Mouse (Mus musculus) spleen, adult 18-20 months (tissue): ENCODE measurements at regions not wholly inside any gene's neighbourhood (a gene's known extent, or its start where the extent isn't known, plus 50 kb on each side); places are given as distances from the start of the nearest gene placed in this dataset.
A peak's percentile ranks its signal among the peaks of the same experiment; 100 is the strongest.

ENCODE experiments used
- DNase-seq, 2 experiments: peaks; one replicate each; pipeline ENCODE4 v3.0.0; 2022; ENCODE audit warnings: mixed read lengths in 2 of 2

DNA sequence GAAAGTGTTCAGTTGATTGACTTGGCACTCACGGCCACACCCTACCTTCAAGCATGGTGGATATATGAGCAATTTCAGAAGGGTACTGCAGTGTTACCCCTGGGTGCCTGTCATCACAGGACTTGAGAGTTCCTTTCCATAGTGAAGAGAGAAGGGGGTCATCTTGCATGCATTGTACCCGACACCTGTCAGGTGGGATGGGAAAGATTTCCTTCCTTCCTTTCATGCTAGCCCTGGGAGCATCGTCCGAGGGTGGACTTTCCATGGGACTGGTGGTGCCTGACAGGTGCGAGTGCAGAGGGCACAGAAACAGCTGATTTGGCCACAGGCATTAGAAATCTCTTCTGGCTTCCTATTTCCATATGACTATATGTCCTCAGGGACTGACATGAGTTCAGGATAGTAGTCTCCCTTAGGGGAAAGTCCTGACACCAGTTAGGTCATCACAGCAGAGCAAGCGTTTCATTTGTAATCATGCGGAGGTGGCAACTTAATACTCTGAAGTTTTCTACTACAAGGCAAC is 342.1 kb upstream of the Id2 start:
- no peak for DNase-seq

DNA sequence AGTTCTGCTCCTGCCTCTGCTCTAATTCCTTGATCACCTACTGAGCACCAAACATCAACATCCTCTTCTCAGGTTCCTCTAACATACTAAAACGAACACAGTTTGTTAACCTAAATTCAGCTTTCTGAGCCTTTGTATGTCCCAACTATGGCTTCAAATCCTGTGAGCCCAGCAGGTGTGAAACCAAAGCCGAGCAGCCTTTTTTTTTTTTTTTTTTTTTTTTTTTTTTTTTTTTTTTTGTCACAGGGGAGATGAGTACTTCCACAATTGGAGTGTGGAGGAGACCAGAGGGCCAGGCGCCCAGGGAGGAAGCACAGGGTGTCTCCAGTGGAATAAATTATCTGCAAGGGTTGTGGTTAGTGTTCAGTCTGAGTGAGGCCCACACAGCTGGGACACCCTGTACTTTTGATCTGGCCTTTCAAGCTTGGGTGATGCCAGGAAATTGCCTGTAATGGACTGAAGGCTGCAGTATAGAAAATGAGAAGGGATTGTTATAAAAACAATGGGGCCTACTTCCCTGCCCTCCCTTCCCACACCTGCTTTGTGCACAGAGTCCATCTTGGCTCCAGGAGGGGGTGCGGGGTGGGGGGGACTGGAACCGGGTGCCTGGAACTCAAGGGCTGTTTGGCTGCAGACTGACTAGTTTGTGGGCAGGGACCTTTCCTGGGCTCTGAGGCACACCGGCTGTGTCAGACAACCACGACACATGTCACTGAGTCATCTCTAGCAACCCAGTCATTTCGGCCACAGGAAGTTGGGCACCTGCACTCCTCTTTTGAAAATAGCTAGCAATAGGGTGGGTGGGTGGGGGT is 341.5 kb upstream of the Id2 start:
- DNase-seq = peak in 1 of 2 experiments; percentile 6

DNA sequence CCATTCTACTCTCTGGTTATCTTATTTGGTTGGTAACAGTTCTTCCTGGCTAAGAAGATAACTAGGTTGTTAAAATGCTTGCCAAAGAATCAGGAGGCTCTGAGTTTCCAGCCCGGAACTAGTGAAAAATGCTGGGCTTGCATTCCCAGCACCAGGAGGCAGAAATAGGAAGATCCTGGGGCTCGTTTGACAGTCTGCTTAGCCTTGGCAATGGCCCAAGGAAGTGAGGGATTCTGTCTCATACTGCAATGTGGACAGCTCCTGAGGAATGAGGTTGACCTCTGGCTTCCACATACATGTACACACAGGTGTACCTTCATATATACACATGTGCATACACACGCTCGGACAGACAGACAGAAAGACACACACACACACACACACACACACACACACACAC is 340.6 kb upstream of the Id2 start:
- no peak for DNase-seq

DNA sequence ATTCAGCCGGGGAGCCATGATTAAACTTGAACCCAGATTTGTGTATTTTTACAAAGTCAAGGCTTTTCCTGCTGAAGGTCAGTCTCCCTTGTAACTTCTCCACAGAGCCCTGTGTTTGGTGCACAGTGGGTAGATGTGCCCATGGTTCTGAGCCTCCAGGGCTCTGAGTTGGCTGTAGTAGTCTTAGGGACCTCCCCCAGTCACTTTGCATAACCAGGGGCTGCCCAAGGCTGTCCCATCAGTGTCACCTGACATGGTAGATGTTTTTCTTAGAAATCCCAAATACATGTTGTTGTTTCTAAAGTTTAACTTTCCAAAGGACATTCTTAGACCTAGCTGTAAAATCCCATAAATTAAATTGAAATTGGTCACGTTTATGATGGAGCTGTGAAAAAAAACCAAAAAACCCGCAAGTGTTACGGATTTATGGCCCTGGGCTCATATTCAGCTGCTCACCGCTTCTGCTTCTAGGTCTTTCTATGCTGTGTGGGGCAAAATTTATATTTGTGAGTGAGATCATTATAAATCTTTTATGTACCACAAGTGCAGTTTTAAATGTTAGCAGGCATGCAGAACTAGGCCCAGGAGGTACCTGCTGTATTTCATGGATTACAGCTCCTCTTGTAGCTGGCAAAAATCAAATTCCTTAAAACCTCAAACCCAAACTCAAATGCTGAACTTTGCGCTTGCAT is 339.4 kb upstream of the Id2 start:
- DNase-seq = no peak

DNA sequence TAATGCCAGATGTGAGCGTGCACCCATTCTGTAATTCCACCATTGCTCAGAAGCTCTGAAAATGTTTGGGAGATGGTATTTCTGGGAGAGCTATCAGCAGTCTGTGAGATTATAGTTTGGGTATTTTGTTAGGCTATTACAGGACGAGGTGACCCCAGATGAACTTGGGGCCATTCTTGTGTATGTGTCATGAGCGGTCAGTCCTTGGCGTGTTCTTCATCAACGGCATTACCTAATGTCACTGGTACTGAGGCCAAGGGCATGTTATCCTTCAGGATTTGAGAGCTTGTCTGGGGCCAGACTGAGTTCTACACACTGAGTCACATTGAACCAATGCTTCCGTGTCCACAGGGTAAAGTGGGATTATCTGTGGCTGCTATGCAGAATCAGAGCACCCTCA is 335.9 kb upstream of the Id2 start:
- no peak for DNase-seq

DNA sequence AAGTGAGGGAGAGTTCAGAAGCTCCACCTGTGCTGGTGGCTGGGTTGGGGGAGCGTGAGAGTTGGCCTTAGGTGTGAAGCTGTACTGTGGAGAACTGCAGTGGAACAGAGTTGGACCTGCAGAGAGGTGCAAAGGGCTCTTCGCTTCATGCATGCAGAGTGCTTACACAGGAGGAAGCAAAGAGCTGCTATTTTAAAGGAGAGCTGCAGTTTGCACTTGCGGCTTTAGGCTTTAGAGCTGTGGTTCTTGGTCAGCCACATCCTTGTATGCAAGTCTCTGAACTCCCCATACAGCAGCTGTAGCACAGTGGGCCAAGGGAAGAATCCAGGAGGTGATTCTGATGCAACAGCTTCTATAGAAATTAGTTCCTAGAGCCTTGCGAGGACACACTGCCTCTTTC is 334.0 kb upstream of the Id2 start:
- no peak for DNase-seq

DNA sequence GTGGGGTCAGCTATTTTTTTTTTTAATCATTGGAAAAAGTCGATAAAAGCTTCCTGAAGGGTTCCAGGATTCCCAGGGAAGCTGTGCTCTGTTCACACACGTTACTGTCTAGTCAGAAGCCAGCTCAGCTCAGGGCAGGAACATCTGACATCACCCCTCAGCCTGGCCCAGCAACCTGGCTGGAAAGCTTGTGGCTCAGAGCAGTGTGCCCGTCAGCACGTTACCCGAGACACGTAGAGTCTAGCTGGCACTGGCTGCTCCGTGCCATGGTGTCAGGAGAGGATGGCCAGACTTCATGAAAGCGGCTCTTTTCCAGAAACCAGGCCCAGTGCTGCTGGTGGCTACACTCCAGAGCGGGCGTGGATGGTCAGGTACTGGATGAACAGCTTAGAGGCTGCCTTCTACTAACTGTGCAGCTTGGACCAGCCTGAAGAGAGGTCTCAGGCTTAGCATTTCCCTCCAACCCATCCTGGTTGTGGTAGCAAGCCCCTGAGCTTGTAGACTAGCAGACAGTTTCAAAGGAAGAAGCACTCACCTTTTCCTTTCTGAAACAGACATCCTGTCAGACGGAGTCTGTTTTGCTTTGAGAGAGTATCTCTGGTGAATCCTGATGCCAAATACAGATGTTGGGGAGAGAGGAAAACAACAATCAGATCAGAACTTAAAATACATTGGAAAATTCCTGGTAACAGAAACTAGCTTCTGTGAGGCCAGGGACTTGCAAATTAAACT is 331.1 kb upstream of the Id2 start:
- no peak for DNase-seq

DNA sequence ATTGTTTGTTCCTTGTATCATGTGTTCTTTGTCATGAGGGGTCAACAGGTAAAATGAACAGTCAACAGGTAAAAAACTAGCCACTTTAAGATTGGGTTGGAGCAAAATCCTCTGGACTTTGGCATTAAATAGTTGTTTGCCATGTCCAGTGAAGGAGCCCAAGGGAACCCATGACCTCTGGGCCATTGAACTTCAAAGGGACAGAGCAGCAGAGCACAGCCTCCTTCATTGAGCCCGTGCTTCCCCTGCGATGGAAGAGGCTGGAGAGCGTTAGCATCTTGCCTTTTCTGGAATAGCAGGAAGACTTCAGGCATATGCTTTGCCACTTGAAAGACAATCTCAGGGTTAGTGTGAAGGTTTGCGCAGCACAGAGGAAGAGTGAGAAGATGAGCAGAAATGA is 320.4 kb upstream of the Id2 start:
- DNase-seq = no peak

DNA sequence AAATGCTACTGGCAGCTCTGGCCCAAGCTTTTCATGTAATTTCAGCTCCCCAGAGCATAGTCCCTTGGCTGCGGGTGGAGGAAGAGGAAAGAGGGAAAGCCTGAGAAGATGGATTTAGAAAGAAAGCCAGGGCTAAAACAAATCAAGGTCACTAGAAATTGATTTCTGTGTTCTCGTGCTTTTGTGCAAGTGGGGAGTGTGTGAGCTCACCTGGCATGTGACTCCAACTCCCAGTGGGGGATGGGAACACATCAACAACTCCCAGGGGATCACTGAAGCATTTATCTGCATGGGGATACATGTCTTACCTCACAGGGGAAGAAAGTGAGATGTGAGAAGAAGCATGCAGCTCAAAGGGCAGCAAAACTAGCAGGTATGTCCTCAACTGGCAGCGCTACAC is 319.6 kb upstream of the Id2 start:
- no peak for DNase-seq

DNA sequence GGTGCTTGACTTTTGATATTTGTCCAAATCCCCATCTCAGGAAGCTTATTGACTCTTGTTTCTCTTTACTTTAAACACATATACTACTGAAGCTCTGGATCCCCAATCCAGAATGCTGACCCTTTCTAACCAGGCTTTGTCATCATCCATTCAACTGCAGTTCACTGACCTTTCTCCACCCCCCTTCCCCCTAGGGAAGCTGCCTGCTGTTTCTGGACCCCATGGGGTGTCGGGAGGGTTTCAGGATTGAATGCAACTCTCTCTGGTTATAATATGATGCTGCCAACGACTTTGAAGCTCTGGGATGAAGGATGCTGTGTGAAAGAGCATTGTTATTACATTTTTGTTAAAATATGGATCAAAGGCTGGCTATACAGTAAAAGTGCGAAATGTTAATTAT is 318.7 kb upstream of the Id2 start:
- DNase-seq = no peak

DNA sequence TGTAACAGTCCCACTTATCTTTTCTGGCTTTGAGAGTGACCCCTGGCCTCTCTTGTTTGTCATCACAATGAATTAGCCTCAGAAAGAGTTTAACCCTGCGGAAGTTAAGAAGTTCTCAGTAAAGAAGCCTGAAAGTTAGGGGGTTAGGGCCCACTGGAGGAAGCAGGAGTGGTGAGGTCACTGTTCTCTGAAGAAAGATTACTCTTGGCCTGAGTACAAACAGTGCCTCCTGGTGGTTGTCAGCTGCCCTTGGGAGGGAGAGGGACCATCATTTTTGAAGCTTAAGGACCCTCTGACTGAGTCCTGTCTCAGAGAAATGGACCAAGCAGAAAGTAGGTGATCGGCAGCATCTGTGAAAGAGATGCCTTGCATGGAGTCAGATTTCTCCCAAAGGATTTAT is 318.3 kb upstream of the Id2 start:
- peak; percentile 29 to 63 for DNase-seq

DNA sequence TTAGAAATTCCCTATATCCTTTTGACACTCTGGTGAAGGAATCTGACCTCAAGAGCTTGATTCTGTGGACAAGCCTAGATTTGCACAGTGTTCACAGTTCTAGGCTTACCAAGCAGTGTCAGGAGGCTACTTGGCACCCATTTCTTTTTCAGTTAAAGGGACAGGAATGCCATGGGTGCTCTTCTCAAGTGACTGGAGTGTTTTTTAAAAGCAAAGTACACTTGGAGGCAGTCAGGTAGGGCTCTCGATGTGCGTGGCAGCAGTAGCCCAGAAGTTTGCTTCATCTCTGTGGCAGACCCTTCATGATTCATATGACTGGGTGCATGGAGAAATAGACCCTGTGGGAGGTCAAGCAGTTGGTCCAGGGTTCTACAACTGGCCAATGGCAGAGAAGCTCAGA is 310.4 kb upstream of the Id2 start:
- DNase-seq = no peak

DNA sequence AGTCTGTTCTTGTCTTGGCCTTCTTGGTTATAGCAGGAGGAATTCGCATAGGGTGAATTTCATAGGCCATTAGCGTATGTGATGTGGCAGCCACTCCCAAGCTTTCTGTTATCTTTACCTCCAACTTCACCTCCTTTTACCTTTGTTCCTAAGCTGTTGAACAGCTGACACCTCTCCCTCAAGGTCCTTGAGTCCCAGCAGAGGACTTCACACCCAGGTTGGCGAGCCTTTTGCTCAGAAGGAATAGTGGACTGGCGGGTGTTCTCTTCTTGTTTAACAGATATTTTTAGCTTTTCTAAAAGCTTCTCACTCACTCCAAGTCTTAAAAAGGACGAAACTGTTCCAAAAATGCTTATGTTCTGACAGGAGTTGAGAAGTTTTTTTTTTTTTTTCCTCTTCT is 303.4 kb upstream of the Id2 start:
- DNase-seq = no peak

DNA sequence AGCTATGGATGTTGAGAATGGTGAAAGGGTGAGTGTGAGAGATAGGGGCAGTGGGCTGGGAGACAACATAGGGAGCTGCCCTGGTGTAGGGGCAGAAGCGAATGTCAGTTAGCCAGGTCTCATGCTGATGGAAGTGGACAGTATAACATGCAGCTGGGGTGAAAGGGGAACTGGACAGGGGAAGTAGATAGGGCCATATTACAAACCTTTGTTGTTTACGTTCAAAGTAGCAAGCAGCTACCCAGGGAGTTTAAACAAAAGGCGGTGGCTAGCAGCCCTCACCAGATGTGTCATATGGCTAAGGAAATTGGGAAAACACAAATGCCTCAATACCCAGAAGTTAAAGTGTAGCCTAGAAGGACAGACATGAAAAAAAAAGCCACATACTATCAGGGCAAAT is 301.8 kb upstream of the Id2 start:
- DNase-seq = no peak

DNA sequence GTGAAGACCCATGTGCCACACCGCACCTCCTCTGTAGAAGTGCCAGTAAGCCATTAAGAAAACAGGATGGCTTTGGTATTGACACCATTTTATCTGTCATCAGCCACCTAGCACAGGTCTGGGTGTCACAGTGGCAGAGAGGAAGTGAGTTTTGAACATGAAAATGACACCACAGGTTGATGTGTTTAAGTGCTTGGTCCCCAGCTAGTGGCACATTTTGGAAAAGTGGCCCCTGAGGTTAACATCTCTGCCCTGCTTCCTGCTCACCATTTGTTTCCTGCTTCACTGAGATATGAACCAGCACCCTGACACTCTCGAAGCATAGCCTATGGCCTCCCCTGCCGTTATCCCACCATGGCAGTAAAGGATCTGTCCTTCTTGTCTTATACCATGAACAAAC is 297.4 kb upstream of the Id2 start:
- no peak for DNase-seq

DNA sequence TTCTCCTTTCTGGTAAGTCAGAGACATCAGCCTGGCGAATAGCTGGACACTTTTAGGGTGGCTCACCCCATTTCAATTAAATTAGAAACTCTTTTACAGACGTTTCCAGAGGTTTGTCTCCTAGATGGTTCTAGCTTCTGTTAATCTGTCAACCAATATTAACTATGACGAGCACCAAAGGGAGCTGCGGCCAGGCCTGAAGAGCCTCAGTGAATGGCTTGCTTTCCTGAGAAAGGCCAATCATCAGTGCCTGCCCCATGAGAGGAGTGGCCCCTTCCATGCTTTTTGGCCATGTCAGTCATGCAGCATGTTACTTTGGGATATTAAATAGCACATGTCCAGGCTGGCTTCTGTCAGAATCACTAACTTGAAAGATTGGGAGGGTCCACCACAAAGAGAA is 296.6 kb upstream of the Id2 start:
- DNase-seq = no peak

DNA sequence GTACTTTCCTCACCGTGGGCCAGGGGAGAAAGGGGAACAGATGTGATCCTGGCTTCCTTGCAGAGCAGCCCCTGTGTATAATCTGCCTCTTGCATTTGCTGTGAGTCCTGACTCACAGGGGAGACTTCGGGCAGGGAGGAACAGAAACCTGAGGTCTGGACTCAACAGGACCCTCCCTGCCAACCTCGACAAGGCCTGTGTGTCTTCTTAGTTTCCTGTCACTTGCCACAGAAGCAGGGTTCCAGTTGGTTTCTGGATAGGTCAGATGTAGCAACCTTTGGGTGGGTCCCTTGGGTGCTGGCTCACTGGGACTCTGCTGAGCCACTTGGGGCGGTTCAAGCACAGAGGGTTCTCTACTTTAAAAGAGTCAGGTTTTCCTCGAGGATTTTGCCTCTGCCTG is 292.3 kb upstream of the Id2 start:
- DNase-seq = no peak

DNA sequence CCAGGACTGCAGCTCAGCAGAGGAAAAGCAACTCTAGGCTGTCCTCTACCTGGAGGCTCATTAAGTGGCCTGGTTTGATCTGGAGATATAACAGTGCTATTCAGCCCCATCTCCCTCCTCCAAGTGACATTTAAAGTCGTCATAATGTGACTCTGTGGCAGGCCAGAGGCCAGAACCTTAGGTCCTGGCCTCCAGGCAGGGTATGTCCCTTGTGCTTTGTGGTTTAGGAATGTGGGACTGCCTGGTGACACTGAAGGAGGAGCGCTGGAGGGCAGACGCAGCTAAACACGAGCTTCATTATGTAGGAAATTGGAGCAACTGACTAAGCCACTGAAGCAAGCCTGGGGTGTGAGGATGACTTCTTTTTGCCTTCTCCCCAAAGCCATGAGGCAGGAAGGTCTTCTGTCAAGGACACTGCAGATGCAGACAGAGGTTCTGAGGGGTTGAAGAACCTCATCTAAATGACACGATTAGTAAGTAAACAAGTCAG is 290.9 kb upstream of the Id2 start:
- DNase-seq = no peak

DNA sequence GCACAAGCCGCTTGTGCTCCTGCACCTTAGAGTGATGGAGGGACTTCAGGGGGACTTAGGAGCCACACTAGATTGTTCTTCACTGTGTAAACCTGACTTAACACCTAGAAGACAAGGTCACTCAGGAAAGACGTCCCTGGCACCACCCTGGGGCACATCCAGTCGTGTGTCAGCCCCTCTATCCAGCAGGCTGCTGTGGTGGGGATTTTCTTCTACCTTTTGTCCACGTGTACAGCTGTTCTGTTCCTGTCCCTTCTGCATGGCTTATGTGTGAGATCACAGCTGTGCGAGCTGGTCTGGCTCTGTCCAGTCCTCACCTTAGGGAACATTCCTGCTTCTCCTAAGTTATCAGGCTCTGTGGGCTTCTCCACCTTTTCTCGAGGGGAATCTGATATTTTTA is 286.0 kb upstream of the Id2 start:
- DNase-seq = no peak

DNA sequence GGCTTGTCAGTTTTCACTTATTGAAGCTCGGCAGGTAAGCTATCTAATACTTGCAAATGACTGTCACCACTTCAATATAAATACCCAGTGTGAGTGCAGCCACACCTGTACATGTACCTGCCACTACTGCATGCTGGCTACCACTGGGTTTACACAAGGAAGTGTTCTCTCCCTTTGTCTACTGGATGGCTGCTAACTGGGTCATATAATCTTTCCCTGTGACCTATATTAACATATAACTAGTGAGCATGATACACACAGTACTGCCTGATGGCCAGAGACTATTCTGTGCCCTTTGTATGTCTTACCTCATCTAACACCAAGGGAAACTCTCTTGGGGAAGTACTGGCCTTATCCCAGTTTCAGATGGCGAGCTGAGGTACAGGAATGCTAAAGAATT is 285.5 kb upstream of the Id2 start:
- DNase-seq = no peak

DNA sequence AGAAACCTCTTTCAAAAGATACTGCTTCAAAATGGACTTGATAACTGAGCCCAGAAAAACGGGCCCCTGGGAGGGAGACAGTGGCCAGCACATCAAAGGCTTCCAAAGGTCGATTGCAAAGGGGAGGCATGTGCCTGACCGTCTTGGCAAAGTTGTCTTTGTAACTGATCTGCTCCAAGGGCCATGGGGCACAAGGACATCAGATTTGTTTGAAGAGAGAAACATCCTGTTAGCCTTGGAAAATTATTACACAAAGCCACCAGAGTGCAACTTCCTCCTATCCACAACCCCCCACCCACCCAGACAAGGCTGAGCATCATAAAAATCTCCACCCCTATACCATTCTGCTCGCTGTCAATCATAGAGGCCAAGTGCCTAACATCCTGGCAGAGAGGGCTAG is 284.7 kb upstream of the Id2 start:
- DNase-seq = no peak

DNA sequence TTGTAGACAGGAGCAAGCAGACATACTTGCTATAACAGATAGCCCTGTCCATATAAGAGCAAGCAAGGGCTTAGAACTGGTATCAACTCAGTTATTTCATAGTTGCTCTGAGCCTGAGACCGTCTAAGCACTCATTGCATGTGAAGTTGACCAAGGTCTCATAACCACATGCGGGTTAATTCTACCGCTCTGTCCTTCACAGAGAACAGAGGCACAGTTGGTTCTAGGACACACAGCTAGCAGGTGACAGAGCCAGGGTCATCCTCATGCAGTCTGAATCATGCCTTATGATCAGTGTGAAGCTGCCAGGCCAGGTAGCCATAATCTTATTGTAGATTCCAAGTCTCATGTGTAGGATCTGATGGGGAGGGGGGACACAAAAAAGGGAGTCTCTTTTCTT is 283.1 kb upstream of the Id2 start:
- DNase-seq = no peak

DNA sequence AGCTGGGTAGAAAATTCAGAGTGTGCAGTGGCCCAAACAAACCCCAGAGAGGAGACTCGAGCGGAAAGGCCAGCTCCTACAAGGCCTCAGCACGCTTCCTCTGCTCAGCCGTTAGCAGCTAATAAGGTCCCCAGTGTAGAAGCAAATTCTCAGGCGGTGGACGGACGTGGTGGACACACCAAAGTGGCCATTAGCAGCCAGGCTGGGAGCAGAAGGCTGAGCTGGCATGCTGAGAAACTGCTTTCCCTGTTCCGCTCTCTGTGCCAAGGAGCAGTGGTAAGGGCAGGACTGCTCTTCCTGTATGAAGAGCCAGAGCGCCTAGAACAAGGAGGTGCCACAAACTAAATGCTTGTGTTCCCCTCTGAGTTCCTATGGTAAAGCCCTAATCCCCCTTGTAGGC is 282.1 kb upstream of the Id2 start:
- DNase-seq = no peak
